Mouse (Mus musculus): ENCODE results near the gene Sema4b. TPM values are rescaled to one million over a fixed set of nuclear protein-coding genes. Genes with fewer than 3 reads are reported as not detected.

Gene Sema4b
- polyA plus RNA-seq (2017; shearing (Covaris generic)): 9.2 TPM

DNA sequence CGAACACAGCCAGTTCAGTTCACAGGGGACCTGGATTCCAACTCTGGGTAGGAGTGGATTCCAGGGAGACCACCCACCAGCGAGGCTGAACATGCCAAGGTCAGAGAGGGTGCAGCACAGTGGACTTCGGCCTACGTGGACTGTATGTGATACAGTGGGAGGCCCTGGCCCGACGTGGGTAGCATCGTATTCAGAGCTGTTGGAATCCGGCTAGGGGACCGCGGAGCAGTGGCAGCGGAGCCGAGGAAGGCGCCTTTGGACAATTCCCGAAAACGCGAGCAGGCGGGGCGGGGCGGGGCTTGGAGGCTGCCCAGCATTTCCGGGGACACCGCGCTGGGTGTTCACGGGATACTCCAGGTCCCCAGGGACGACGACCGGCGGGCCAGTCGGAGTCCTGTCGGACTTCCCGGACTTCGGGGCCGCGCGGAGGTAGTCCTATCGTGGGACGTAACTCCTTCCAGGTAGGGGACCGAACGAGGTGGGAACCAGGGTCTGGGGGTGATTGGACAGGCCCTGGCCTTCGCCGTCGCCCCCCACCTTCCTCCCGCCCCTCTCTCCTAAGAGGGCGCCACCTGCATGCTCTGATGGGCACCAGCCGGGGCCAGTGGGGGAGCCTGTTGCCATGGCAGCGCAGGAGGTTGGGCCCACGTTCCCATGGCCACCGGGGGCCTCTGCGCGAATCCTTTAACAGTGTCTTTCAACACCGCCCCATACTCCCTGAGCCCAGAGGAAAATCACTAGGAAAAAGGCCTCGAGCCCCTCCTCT is at the start of gene Sema4b:
Gene Sema4b, plus strand, starts transcription at position 311 of the 766 bp plus-strand sequence.

DNA sequence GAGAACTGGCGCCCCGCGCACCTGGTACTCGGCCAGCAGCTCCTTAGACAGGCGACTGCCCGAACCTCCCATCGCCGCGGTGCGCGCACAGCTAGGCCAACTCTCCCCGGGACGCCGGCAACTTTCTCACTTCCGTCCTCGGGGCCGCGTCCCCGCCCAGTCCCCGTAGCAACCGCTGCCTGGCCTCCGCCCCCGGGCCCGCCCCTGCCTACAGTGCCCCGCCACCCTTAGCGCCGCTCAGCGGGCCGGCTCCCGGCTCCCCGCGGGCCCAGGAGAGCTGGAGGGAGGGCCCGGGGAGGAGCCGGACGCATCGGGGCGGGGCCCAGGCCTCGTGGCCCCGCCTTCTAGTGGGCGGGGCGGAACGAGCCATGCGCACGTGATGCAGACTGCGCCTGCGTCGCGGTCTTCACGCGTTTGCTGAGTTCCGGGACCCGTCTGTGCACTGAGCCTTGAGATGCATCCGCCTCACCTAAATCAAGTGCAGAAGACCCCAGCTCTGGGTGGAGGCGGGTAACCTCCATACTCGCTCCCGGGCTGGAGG is 45.9 kb downstream of the Sema4b start, which contains the start of the genes Cib1 and Gdpgp1:
Gene Cib1, minus strand, starts transcription at position 325 of the 541 bp plus-strand sequence.
Gene Gdpgp1, plus strand, starts transcription at position 377 of the 541 bp plus-strand sequence.

DNA sequence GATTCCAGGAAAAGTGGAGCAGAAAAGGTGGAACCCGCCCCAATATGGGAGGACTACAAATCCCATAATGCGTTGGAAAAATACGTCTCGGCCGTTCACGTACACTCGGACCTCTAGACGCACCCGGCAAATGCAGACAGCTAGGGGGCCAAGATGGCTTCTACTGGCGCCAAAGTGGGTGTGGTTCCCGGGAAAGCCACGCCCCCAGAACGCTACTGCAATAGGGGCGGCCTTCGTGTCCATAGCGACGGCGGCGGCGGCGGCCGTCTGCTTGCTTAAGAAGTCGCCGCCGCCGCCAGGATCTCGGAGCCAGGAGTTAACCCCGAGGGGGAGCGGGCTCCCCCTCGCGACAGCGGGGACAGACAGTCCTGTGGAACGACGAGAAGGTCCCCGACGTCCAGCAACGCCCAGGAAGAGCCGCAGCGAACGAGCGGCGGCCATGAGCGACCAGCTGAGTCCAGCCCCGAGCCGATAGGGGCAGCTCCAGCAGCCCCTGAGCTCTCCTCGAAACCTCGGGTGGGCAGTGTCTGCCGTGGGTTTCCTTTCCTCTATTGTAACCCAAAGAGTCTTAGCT is 59.6 kb downstream of the Sema4b start, which contains the start of gene Ttll13:
Gene Ttll13, plus strand, starts transcription at position 229 of the 574 bp plus-strand sequence.

DNA sequence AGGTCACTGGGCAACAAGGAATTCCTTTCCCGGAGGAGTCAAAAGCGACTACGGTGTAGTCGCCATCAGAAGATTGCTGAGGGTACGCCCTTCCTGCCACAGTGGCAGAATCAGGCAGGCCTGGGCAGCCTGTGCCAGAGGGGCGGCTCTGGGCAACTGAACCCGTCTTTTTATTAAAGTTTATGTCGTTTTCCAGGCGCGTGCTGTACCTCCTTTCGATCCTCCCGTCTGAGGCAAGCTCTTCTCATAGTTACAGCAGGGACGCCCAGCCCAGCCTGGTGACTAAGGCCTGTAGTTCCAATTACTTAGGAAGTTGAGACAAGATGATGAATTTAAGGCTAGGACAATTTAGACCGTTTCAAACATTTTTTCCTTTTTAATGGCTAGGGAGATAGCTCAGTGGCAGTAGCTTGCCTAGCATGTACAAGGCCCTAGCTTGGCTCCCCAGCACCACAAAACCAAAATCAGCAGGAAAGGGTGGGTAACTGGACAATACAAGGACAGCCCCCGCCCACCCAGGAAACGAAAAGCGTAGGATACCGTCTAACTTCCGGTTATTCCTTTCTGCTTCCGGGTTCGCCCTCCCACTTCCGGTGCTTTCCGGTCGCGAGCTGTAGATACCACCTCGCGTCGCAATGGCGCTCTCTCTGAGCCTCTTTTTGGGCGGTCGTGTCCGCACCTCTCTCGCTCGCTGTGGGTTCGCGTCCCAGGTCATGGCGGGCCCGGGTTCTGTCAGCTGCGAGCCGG is 74.2 kb downstream of the Sema4b start, which contains the start of gene Ngrn:
Gene Ngrn, plus strand, starts transcription at position 591 of the 747 bp plus-strand sequence.

DNA sequence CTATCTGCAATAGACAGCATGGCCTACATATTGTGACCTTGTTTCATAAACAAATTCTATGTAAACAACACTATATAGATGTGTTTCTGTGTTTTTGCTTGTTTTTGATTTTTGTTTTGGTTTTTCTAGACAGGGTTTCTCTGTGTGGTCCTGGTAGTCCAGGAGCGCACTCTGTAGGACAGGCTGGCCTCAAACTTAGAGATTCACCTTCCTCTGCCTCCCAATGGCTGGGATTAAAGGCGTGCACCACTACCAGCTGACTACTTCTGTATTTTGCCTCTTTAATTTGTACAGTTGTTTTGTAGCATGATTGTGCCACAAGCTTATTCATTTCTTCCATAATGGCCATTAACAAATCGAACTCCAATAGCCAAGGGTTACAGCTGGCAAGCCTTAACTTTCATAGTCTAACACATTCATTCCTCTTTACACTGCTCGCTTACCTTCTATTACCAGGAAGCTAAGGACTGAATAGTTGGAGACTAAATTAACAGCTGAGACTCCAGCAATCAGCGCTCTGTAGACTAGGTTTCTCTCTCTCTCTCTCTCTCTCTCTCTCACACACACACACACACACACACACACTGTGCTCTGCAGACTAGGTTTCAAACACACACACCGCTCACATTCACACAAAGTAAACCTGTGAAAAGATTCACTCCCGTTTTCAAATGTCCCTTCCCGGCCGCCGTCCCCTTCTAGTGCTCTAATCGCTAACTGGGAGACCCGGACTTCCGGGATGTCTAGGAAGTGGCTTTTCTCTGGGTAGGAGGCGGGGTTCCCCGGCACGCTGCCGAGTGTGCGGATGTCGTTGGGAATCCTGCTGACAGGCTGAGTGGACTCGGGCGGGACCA is 82.5 kb downstream of the Sema4b start, which contains the start of gene Vps33b:
Gene Vps33b, plus strand, starts transcription at position 753 of the 854 bp plus-strand sequence.

Other genes with a start within 250 kb of the Sema4b start
- gene Zfp710, start 162.0 kb upstream of the Sema4b start, polyA plus RNA-seq (2017; shearing (Covaris generic)): 3.2 TPM
- 35.0 TPM for gene Idh2, start 71.4 kb upstream of the Sema4b start, polyA plus RNA-seq (2017; shearing (Covaris generic))
- 178 TPM for gene Cib1, start 46.0 kb downstream of the Sema4b start, polyA plus RNA-seq (2017; shearing (Covaris generic))
- gene Gdpgp1, start 46.0 kb downstream of the Sema4b start, polyA plus RNA-seq (2017; shearing (Covaris generic)): 11.0 TPM
- 0.61 TPM for gene Ttll13, start 59.5 kb downstream of the Sema4b start, polyA plus RNA-seq (2017; shearing (Covaris generic))
- 55.3 TPM for gene Ngrn, start 74.4 kb downstream of the Sema4b start, polyA plus RNA-seq (2017; shearing (Covaris generic))
- gene Vps33b, start 82.8 kb downstream of the Sema4b start, polyA plus RNA-seq (2017; shearing (Covaris generic)): 48.1 TPM
- gene Prc1, start 107.6 kb downstream of the Sema4b start, polyA plus RNA-seq (2017; shearing (Covaris generic)): 18.1 TPM
- 27.0 TPM for gene Rccd1, start 137.6 kb downstream of the Sema4b start, polyA plus RNA-seq (2017; shearing (Covaris generic))
- gene Unc45a, start 154.2 kb downstream of the Sema4b start, polyA plus RNA-seq (2017; shearing (Covaris generic)): 86.8 TPM
- 6.9 TPM for gene Hddc3, start 156.3 kb downstream of the Sema4b start, polyA plus RNA-seq (2017; shearing (Covaris generic))
- gene Man2a2, start 184.5 kb downstream of the Sema4b start, polyA plus RNA-seq (2017; shearing (Covaris generic)): 13.0 TPM
- 1.7 TPM for gene Fes, start 201.1 kb downstream of the Sema4b start, polyA plus RNA-seq (2017; shearing (Covaris generic))
- 8.9 TPM for gene Furin, start 218.6 kb downstream of the Sema4b start, polyA plus RNA-seq (2017; shearing (Covaris generic))

All from activated CD4-positive, CD25-positive, alpha-beta regulatory T cell, adult 9 weeks (primary cell).